Mouse (Mus musculus) spleen, postnatal 10 days (tissue): ENCODE results near the gene Akirin2.
"Not testable (repeated sequence)": the region's sequence is repeated elsewhere in the genome, so short reads cannot be mapped to it uniquely, and the experiment has no call there.

Experiments used
- DNase-seq, 2 experiments: peaks; one replicate each; pipeline ENCODE4 v3.0.0; 2021 to 2022; ENCODE audit warnings: low spot score in 2 of 2

Akirin2 gene

DNA sequence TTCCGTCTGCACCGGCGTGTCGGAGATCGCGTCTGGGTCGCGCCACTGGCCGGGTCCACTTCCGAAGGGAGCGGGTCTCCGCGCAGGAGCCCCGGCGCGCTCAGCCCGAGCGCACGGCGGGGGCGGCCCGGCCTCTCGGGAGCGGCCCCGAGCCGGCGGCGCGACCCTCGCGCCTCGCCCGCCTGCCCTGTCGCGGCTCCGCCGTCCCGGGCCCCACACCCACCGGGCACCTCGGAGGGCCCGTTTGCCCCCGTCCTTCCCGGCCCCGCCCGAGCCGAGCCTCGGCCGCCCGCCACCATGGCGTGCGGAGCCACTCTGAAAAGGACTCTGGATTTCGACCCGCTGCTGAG is at the start of gene Akirin2:
Gene Akirin2, plus strand, starts transcription at position 190 of the 350 bp plus-strand sequence.
- no peak for DNase-seq

- DNase-seq = no peak
These were observed 40.4 kb upstream of the Akirin2 start for GRCm38 (mm10) chr4:34510305-34510704.

DNA sequence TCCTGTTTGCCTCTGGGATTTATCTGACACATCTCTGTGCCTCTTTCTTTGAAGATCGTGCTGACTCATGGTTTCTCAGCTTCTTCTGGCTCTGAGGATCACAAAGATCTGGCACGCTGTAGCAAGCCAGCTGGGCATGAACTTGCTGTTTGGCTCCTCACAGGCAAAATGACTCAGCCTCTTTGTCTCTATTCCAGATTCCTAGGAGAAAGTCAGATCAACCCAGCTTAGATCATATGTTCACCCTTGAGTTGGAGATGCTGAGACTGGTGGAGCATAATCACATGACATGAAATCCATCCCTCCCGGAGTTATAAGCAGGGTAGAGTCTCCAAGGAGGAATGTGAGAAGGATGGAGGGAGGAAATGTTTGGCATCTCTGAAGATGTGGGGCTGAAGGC is 27.9 kb upstream of the Akirin2 start:
- DNase-seq = no peak

DNA sequence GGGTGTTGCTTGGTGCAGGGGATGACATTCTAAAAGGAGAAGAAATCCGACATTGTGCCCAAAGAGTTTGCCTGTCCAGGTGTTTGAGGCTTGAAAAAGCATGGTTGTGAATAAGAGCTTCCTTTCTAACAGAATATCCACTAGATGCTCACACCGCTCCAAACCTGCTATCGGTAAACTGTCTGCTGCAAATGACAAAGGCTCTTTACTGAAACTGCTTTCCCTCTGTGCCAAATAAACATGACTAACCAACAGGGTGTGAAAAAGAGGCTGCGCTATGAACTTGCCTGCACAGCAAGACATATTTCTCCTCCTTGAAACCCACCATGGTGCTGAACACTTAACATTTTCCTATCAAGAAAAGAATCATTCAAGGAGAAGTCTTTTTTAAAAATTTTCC is 27.2 kb upstream of the Akirin2 start:
- DNase-seq = no peak

- DNase-seq = no peak
These were observed 24.0 kb upstream of the Akirin2 start for GRCm38 (mm10) chr4:34526771-34527170.

- no peak for DNase-seq
These were observed 22.2 kb upstream of the Akirin2 start for GRCm38 (mm10) chr4:34528430-34529100.

DNA sequence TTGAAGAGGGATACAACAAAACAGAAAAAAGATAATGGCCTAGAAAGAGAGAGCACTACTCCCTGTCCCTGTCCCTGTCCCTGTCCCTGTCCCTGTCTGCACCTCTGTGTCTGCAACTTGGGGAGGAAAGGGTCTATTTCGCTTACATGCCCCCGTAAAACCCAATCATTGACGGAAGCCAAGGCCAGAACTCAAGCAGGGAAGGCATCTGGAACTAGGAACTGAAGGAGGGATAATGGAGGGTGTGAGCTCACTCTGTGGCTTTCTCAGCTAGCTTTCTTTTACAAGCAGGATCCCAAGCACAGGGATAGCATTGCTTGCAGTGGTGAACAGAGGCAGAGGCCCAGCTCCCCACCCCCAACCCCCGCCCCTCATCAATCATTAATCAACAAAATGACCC is 21.4 kb upstream of the Akirin2 start:
- DNase-seq = no peak

- DNase-seq = no peak
These were observed 20.8 kb upstream of the Akirin2 start for GRCm38 (mm10) chr4:34529941-34530340.

DNA sequence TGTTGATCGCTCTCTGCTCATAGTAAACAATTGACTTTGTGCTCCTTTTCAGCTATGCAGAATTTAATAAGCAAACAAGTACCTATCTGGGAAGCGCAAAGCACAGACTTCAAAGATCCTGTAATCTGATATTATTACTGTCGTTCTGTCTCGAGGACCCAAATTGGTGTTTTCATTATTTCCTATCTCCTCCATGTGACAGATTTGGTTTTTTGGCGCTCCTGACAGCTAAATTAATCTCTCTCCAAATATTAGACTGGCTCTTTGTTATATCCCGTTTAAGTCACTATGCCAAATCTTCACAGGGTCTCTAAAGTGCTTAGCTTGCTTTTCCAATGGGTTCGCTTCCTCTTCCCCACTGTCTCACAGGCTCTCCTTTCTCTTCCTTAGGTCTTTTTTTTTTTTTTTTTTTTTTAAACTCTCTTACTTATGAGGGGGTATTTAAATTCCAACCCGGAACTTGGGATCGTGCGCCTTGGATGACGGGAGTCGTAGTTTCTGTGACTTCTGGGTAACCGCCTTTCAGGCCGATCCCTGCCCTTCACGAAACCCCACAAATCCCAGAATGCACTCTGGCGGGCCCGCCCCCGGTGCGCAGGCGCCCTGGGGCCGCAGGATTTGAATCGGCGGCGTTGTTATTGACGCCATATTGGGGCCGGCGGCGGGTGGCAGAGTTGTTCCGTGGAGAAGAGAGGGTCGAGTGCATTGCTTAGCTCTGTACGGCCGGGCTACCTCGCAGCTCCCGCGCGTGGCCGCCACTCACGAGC is 573 bp upstream of the Akirin2 start:
- peak; percentile 95 to 97 for DNase-seq

DNA sequence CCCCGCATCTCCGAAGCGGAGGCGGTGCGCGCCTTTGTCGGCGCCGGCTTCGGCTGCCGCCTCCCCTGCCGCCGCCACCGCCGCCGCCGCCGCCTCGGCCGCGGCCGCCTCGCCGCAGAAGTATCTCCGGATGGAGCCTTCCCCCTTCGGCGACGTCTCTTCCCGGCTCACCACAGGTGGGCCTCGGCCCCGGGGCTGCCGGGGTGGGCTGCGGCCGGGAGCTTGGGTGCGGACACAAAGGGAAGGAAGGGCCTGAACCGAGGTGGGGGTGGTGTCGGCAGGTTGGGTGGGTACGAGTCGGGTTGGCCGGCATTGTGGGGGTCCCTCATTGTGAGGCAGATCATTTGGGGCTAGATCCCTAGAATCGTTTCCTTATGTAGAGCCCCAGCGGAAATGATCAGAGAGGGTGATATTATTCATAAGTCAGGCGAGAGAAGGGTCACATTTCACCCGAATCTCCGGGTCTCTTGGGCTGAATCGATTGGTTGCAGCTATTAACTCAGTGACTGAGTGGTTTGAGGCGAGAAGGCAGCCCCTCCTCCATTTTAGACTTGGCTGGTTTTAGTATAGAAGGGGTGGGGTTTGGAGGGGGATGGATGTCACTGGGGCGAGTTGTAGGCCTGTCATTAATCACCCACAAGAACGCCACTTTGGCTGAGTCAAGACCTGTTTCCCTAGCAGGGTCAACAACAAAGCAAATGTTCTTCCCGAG is 517 bp downstream of the Akirin2 start:
- peak; percentile 55 to 70 for DNase-seq

DNA sequence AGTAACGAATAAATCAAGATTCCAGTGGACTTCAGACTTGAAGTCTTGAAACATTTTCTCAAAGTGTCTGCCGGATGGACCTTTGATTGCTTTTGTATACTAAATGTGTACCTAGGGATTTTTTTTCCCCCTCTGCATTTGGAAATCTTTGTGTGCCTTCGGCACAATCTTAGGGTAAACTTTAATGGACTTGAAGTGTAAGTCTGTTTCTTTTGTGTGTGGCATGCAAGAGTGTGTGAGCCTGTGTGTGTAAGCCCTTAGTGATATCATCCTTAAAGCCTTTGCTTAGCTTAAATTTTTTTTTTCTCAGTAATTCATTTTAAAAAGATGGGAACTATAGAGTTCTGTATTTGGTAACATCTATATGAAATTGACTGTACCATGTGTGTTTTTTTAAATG is 1.2 kb downstream of the Akirin2 start:
- no peak for DNase-seq

DNA sequence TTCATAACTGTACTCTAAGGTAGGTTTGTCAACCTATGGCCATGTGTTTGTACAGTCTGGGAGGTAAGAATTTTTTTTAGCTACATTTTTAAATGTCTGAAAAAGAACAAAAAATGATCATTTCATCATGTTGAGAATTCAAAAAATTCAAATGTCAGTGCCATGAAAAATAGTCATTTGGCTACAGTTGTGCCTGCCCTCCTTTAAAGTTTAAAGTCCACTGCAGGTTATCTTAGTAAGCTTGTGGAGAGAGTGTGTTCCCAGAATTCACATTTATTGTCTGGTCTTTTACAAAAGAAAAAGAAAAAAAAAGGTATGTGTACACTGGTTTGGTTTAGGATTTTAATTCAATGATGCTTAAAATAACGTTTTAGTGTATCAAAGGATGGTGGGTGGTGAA is 3.9 kb downstream of the Akirin2 start:
- no peak for DNase-seq

GRCm38 (mm10) chr4:34555604-34556003 is 4.9 kb downstream of the Akirin2 start:
- DNase-seq = no peak

DNA sequence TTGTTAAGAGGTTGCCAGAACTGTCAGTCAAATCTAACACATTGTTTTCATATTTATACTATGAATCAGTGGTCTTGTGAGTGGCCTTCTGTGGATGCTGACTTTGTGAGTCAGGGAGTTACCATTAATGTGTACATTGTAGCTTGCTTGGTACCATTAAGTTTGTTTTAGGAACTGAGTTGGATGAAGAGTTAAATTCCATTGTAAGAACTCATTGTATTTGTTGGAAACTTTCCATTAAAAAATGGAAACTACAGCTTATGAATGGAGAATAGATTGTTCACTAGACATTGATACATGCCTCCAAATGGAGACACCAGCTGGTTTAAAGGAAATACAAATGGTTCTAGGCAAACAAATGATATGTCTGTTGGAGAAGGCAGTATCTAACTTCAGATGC is 5.4 kb downstream of the Akirin2 start:
- DNase-seq = no peak

DNA sequence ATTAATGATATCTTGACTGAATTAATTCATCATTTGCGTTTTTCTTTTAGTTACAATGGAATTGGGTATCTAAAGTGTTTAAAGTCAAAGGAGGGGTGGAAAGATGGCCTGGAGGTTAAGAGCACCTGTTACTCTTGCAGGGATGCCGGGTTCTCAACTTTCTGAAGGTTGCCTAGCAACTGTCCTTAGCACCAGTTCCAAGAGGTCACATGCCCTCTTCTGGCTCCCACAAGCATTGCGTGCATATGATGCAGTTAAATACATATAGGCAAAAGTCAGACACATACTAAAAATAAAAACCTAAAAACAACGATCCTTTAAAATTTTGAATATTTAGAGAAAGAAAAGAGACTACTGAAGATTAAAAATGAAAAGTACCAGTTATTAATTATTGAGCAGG is 10.2 kb downstream of the Akirin2 start:
- peak in 1 of 2 experiments; percentile 70 for DNase-seq

DNA sequence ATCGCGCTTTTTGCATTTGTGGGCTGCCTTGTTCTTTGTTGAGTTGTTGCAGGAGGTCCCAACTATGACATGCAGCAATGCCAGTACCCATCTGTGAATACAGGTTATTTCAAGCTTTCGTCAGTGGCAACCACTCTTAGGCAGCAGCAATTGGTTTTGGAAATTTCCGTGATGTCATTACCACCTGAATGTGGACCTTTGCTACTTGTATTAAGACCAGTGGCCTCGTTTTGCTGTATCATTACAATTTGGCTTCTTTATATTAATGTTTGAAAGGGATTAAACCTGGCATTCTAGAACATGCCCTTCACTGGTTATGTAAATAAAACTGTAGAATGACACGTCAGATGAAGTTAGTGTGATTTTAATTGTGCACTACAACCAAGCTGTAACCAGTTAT is 15.5 kb downstream of the Akirin2 start:
- DNase-seq = no peak

DNA sequence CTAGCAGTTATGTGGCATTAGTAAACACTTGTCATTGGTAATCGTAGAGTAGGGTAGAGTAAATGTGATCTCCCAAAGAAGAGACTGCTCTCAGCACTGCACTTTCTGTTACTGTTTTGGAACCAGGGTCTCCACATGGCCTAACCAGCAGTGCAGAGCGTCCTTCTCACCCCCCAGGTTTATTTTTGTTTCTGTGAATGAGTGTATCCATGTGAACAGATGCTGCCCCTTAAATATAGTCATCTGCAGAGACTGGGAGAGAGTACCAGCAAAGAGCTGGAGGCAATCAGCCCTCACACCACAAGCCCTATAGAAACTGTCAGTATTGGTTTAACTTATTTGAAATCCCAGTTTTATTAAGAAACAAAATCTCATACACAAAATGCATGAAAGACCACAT is 22.1 kb downstream of the Akirin2 start:
- DNase-seq = no peak

GRCm38 (mm10) chr4:34577028-34577427 is 26.3 kb downstream of the Akirin2 start:
- DNase-seq = no peak

GRCm38 (mm10) chr4:34579215-34579614 is 28.5 kb downstream of the Akirin2 start:
- no peak for DNase-seq

DNA sequence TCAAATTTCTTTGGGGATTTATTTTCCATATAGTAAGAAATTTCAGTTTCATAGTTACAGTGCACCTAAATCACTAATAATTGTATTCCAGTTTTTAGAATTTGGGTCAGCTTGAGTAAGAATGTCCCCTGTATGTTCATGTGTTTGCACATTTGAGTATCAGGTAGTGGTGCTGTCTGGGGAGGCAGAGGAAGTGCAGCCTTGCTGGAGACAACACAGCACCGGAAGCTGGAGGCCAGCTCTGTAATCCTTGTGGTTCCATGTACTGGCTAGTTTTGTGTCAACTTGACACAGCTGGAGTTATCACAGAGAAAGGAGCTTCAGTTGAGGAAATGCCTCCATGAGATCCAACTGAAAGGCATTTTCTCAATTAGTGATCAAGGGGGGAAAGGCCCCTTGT is 30.8 kb downstream of the Akirin2 start:
- DNase-seq = not testable (repeated sequence)

DNA sequence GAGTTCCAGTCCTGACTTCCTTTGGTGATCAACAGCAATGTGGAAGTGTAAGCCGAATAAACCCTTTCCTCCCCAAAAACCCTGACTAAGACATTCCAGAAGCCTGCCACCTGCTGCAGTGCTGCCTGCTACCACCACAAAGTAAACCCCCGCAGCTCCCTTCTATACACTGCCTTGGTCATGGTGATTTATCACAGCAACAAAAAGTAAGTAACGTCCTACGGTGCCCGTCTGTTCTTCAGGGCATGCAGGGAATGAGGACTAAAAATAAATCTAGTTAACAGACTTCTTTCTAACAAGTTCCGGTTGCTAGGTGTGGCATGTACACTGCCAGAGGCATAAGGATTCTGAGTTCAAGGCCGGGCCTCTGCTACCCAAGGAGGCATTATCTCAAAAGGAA is 31.3 kb downstream of the Akirin2 start:
- DNase-seq = no peak

DNA sequence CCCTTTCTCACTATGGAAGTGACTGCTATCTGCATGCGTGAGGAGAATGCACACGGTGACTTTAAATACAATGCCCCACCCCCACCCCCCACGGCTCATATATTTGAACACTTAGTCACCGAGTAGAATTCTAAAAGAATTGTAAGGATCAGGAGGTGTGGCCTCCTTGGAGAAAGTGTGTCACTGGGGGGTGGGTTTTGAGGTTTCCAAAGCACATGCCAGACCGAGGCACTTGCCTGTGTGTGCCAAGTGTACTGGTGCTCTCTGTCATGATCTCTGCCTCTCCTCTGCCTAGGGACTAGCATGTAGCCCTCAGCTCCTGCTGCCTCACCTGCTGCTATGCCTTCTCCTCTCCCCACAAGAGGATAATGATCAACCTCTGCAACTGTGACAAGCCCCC is 31.7 kb downstream of the Akirin2 start:
- DNase-seq = no peak

DNA sequence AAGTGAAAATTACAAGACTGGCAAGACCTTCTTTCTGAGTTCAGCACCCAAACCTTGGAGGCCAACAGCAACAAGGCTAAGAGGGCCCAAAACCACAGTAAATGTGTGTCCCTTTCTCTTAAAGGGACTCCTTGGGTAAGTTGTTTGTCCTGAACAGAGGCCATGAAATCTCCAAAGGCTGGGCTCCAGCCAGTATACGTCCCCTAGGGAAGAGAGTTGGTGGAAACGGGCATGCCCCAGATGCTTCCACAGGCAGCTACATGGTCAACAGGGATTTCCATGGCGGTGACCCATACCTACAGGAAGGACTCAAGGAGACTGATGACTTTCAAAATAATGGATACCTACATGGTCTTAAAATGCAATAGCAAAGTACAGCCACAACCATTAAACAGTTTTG is 32.7 kb downstream of the Akirin2 start:
- no peak for DNase-seq
